Mouse (Mus musculus): Measurements from ENCODE around the gene Rbp1.

Rbp1 gene

DNA sequence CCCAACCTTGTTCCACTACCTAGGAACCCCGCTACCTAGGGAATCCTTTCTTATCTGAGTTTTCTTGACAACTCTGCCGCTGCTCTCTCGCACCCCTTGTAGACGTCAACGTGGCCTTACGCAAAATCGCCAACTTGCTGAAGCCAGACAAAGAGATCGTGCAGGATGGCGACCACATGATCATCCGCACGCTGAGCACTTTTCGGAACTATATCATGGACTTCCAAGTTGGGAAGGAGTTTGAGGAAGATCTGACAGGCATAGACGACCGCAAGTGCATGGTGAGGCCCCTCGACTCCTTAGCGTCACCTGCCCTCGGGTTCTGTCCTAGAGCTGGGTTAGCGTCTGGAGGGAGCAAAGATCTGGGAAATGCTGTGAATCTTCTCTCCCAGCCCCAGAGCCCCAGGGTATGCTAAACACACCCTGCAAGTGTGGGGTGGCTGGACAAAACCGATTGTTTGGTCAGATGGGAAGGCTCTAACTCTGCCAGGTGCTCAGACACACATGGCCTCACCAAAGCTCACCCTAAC, 2.7 kb downstream of the Rbp1 start:
- DNase-seq (ENCODE audit: low spot score), result no peak

DNA sequence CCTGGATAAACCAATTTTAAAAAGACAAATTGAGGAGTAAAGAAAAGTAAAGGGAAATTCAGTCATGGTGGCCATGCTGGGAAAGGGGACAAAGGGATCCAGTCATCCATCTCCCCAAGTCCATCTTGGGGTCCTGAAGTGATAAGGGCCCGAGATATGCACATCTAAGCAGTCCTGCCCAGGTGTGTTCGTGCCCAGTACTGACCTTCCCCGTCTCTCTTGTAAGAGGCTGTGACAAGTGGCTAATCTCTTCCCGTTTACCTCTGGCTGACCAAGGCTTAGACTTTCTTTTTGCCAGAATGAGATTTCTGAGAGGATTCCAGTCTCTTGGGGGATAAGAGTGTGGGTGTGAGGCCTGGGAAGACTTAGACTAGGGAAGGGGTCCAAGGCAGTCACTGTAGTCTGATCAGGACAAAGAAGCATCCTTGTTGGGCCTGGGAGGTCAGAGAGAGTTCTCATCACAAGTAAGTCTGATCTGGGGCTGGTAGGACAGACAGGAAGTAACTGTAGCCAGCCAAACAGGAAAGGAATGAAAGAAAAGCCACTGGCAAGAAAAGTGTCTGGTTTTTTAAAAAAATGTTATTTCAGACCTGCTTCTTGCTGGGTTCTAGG, 5.3 kb downstream of the Rbp1 start:
- DNase-seq (ENCODE audit: low spot score), result no peak

DNA sequence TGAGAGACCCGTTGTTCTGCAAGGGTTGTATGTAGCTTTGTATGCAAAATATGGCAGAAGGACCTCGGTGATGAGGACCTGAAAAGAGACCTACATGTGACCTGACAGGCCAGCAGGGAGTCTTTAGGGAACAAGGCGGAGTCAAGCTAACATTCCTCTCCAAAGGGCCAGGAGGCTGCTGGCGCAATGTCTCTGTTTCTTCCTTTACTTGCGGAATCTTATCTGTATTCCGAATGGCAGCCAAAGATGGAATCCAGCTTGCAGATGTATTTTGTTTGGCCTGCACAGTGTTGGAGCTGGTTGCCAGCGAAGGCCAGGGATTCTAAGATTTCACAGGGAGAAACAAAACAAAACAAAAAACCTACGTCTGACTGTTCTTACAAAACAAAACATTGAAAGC, 6.0 kb downstream of the Rbp1 start:
- no peak for DNase-seq (ENCODE audit: low spot score)

DNA sequence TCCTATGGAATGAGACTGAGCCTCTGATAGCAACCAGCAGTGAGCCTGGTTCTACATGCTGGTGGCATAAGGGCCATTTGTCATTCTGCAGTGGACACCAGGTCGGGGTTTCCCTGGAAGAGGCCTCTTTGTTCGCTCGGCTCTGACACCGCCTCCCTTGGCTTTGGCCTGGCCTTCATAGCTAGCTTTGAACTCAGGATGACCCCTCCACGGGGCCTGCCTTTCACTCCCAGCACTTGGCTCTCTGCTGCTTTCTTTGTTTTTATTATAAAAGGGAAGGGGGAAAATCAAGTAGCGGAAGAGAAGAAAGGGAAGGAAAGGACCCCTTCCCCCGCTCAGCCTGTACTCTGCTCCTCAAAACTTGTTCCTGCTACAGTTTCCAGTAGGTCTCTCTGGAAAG, 7.0 kb downstream of the Rbp1 start:
- no peak for DNase-seq (ENCODE audit: low spot score)

DNA sequence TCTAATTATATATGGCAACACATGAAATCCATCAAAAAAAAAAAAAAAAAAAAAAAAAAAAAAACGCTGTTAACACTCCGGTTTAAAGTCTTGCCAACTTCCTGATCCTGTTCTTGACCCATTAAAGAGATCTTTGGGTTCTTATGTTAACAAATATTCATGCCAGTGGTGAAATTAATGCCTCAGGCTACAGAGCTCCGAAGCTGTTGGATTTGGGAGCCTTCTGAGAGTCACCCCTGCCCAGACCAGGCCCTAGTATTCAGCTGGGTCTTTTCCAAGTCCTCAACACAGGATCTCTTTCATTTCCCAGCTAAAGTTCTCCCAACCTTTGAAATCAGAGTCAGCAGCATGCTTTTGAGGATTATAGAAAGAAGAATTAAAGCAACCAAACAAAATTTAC, 7.8 kb downstream of the Rbp1 start:
- no peak for DNase-seq (ENCODE audit: low spot score)

DNA sequence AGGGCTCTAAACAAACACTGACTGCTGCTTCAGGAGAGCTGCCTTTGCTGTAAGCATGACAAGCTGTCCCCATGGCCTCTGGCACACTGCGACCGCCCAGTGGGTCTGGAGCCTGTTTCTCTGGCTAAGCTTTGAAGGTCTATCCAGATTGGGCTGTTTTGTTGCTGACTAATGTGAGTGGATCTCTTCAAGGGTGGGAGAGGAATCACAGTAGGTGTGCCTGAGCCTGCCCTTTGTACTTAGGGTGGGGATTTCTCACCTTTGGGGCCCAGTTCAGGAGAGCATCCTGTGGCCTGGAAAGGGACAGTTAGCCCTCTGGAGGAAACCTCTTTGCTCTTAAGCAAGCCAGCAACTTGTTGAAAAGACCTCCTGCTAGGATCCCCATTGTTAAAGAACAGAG, 10.3 kb downstream of the Rbp1 start:
- no peak for DNase-seq (ENCODE audit: low spot score)

DNA sequence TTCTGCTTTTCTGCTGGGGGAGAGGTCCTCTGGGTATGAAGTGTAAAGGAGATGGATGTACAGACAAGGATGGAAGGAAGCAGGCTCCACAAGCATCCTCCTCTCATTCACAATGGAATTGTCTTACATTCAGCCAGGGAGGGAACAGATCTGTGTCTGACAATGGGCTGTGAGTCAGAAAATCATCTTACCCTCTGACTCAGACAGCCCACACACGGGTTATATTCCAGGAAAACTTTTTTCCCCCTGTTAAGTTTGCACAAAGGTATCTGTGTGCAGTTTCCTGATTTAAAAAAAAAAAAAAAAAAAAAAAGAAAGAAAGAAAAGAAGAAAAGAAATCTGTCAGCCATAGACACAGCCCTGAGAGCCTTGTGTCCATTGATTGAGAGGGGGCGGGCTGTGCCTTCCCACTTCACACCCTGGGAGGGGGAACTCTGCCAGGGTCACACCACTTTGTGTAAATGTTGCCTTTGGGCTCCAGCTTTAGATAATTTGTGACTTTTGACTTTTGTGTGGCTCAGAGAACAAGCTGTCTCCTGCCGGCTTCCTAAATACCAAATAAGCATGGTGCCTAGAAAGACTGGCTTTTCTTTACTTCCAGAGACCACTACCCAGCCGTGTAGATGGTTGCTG, 11.3 kb downstream of the Rbp1 start:
- no peak for DNase-seq (ENCODE audit: low spot score)

DNA sequence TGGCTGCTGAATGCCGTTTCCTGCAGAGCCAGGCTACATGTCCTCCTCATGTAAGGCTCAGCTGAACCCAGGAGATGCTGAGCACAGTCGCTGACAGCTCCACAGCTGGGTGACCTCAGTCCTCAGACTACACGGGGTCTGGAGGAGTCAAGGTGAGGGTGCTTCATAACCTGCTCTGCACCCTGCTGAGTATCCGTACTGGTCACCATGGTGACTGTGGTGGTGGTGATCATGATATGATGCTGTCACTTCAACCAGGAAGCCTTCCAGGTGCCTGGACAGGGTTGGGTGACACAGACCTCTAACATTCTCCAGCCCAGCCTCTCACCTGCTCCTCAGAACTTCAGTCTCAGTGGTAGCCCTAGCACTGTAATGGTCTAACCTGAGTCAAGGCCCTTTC, 15.1 kb downstream of the Rbp1 start:
- no peak for DNase-seq (ENCODE audit: low spot score)

DNA sequence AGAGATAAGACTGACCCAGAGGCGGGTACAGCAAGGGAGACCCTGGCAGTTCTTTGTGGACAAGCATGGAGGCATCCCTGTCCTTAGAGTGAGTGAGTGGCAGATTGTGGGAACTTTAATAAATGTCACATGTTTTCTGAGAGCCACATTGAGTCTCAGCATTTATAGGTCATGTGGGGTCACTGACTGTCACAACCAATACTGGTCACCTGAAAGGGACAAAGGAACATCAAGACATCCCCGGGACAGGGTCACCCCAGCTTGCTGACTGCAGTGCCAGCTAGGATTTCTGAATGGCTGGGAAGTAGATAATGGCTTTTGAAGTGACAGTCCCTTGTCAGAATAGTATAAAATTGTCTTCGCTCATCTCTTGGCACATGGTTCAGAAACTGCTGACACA, 16.3 kb downstream of the Rbp1 start:
- no peak for DNase-seq (ENCODE audit: low spot score)

DNA sequence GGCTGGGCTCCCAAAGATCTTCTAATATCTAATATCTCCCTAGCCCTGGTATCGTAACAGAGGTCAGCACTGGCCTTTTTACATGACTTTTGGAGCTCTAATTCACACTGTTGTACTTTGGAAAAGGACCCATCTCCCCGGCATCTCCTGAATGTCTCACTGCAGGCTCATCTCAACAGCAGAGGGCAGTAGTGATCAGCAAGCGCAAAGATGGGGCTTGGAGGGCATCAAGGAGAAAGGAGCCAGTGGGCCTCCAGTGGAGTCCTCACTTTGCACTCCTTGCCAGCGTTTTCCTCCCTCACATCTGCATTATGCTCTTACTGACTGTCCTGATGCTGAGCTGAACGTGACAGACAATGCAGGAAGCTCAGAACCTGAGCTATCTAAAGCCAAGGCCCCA, 19.9 kb downstream of the Rbp1 start:
- DNase-seq (ENCODE audit: low spot score), result peak; percentile 68

DNA sequence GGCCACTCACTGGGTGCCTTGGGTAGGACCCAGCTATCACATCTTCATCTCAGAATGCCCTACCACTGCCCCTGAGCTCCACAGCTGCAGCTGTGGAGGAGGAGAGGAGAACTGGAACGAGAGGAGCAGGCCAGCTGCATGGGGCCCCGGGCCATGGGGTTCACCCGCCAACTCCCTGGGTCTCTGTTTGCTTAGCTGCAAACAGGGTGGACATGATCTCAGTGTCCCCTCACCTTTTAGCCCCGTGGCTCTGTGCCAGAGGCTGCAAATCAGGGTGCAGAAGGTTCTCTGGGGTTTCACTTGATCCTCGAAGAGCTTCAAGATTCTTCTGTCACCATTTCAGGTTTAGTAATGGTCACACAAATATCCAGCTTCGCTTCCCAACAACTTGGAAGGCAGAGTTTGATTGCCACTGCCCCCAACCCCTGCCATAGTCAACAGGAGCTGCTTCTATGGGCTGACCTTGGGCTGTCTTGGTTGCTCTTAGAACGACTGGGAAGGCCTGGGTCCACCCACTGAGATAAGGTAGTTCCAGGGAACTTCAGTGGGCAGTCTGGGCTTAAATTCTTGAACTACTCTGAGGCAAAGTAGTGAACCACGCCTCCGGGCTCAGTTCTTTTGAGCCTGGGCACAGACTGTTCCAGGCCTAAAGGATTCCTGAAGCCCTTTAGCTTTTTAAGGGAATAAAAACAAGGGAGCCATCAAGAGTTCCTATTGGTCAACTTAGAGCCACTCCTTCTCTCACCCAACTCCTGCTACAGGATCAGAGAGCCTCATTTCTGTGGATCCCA, 22.8 kb downstream of the Rbp1 start:
- DNase-seq (ENCODE audit: low spot score), result peak; percentile 72

DNA sequence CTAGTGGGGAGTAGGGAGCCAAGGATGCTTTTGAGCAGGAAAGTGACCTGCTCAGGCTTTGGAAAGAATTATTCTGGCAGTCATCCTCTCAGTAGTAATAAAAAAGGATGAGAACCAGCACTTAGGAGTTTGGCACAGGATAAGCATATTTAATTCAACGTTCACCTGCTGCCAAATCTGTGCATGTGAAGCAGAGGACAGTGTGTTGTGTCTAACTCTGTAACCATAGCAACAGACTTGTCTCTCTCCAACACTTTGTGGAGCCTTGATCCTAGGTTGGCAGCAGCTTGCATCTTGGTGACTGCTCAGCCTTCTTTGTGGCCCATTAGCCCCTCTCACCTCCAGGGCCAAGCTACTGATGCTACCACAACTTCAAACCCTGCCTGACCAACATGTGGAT, 28.2 kb downstream of the Rbp1 start:
- no peak for DNase-seq (ENCODE audit: low spot score)

DNA sequence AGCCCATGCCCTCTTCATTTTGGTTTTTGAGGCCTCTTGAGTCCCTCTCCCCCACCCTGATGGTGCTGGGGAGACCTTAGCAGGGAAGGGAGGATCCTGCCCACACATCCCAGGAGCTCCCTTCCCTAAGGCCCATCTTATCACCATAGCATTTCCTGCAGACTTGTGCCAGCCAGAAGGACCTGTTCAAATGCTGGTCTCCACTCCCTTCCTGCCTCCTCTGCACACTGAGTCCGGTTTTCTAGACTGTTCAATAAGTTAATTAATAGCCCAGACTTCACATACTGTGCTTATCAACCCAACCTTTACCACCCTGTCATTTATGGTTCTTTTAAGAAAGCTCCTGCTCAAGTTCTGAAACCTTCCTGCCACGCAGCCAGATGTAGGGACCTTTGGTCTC, 43.9 kb downstream of the Rbp1 start:
- no peak for DNase-seq (ENCODE audit: low spot score)

DNA sequence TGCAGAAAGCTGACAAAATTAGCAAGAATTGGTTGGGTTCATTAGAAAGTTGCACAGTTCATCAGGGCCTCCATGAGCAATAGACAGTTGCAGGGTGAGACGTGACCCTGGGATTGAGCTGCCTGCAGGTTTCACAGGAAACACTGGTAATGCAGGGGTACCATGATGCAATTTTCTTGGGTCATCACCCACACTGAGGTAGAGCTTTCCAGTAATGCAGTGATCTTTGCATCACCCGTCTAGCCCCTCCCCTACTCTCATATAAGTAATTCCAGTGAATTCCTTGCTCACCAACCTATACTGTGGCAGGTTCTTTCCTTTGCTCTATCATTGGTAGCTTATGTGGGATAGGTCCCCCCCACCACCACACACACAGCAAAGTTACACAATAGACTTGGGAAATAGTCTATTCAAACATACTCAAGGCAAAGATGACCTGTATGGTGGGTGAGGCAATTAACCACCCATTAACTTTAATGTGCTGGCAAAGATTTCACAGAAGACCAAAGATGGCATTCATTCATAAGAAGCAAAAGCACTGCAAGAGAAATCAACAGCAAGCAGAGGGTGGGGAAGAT, 57.5 kb downstream of the Rbp1 start:
- DNase-seq (ENCODE audit: low spot score), result no peak

DNA sequence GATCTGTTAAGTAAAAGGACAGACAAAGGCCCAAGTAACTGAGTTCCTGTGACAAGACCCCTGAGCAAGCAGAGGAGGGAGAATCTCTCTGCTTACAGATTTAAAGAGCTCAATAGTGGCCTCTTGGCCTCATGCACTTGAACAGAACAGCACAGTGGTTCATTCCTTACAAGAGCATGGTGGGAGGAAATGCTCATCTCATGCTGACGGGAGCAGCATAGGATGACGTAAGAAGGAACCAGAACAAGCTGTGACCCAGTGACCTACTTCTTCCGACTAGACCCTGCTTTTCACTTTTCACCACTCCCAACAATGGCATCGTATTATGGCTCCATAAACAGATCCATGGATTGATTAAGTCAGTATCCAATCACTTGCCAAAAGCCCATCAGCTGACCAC, 59.5 kb downstream of the Rbp1 start:
- DNase-seq (ENCODE audit: low spot score), result no peak

DNA sequence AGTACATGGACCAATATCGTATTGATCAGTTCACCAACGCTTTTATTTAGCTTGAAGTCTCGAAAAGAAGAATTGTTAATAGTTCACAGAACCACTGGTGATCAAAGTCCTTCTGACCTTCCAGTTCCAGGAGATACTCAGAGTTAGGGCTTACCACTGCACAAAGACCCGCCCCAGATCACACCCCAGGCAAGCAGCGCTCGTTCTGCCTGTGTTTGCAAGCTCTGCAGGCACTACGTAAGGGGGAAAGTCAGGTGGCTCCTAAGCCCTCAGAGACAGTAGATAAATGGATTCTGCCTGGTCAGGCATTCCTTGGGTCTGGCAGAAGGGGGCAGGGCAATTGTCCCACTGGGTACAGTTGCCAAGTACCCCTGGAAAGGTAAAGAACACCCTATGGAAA, 62.3 kb downstream of the Rbp1 start:
- DNase-seq (ENCODE audit: low spot score), result no peak

DNA sequence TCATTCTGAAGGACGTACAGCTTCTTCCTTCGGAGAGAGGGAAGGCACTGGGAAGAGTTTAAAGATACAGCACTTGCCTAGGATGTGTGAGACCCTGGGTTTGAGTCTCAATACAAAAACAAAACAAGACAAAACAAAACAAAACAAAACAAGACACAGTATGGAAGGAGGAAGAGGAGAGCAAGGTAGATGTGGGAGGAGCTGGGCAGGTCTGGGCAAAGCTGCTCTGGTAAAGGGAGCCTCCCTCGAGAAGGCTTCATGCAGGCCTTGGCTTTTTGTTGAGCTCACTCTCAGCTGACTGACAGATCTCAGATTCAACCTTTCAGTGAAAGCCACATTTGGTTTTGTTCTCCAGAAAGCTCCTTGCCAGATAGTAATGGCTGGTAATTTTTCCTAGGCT, 63.1 kb downstream of the Rbp1 start, which contains the start of gene Rbp2:
TSS of gene Rbp2 (plus strand) at position 301 of the 400 bp plus-strand sequence.
- no peak for DNase-seq (ENCODE audit: low spot score)

DNA sequence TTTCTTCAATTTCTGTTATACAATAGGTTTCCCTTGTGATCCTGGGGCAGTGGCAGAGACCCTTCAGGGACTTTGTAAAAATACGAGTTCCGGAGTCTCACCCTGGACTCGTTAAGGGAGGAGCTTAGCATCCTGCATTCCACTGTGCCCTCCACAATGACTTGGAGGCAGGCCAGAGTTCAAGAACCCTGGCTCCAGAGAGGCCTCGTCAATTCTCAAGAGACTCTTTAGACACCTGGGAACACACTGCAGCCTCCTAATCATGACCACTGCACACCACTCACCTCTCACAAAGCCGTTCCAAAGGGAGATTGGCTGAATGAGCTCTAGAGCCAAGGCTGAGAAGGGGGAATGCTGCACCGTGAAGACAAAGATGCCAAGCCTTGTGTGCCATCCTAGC, 64.5 kb downstream of the Rbp1 start:
- no peak for DNase-seq (ENCODE audit: low spot score)

DNA sequence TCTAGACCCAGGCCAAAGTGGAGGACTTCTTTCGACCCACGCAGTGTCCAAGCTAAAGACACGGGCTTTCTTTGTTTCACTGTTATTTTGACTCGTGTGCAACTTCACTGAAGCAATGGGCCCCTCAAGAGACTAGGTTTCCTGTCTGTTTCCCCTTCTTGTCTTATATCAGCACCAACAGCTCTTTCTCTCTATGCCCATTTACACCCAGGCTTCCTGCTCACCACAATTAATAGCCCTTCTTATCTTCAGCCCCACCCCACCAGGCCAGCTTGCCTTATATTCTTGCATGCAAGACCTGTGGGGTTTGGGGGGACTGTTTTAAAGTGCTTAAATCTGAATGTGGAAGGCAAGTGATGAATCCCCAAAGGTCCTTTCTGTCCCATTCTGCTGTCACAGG, 66.8 kb downstream of the Rbp1 start:
- no peak for DNase-seq (ENCODE audit: low spot score)

DNA sequence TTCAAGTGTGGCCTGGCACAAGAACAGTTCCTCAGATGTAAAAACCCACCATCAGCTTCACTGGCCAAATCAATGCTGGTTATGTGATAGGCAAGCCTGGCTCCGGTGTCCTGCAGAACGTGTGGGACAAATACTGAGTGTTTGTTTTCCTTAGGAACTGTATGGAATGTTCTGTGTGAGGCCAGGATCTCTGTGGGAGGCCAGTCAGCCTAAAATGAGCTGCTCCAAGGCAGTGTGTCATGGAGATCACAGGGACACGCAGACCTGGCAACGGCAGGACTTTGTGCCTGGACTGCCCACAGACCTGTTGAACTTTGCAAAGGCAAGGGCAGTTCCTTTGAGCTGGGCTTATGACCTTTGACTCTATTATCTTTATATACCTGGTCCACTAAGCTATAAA, 67.4 kb downstream of the Rbp1 start:
- no peak for DNase-seq (ENCODE audit: low spot score)

DNA sequence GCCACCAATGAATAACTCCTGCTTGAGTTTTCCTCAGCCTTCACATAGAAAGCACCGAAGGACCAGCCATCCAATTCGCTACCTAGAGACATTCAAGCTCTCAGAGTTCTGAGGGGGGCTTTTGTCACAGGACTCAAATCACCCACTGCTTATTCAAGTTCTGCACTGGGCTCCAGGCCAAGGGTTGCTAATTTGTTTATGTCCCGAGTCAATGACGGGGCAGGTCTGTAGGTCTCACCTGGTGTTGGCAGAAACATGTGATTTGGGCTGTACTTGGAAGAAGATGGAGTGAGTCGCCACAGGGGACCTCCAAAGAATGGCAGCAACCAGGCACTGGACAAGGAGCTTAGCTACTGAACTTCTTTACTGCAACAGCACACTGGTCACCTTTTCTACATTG, 68.3 kb downstream of the Rbp1 start:
- DNase-seq (ENCODE audit: low spot score), result no peak

DNA sequence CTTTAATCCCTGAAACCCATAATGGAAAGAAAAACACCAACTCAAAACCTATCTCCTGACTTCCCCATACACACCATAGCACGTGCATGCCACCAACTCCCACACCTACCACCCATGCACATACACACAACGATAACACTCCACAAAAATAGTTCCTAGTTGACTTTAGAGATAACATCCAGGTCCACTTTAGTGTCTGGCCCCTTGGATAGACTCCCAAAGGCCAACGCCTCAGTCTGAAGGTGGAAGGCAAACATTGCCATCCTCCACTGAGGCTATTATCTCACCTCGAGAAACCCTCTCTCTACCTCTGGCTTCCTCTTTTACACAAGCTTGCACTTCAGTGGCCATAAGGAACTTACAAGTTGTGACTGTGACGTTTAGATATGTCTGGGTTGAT, 69.5 kb downstream of the Rbp1 start:
- DNase-seq (ENCODE audit: low spot score), result no peak

DNA sequence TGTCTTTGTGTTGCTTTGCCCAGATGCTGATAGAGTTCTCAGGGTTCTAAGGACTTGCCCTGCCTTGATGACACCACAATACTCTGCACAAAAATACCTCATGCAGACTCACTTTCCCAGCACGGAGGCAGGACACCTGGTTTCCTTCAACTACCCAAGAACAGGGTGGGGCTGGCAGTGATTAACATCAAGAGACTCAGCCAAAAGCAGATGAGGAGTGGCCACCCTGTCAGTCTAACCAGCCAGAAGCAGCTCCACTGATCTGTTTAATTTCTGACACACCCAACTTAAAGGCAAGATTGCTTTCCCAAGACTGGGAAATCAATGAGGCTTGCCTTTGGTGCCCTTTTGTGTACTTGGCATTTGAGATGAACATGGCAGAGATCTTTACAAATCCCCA, 70.1 kb downstream of the Rbp1 start:
- no peak for DNase-seq (ENCODE audit: low spot score)
